Mouse (Mus musculus): ENCODE results near the gene Nfia.

- TF ChIP-seq GATA1 (IDR thresholded peaks at IDR 0.05; ENCODE audit: borderline replicate concordance, low read length) = no peak
- TF ChIP-seq FLI1 (IDR thresholded peaks at IDR 0.05; ENCODE audit: low read length) = no peak
These were observed 231.6 kb downstream of the Nfia start for GRCm38 (mm10) chr4:98004108-98004625.
